Mouse (Mus musculus): ENCODE data around the gene Sp140. TPM values are rescaled to one million over a fixed set of nuclear protein-coding genes. Genes with fewer than 3 reads are reported as not detected.
"Not testable (repeated sequence)": the region's sequence is repeated elsewhere in the genome, so short reads cannot be mapped to it uniquely, and the experiment has no call there.

The Sp140 gene
- total RNA-seq (2015; ENCODE audit: low replicate concordance) (47.0 and 57.1 TPM in 2 replicates), total RNA-seq (2017; ENCODE audit: low replicate concordance) (45.6 and 57.7 TPM in 2 replicates)

GRCm38 (mm10) chr1:85600078-85600477 is at the start of gene Sp140:
TSS of gene Sp140 (plus strand) at chr1:85600378.
- not testable (repeated sequence) for ATAC-seq (replicated peaks; ENCODE audit: low FRiP score, poor library complexity, severe bottlenecking)

GRCm38 (mm10) chr1:85555261-85555660 is 44.9 kb upstream of the Sp140 start:
- not testable (repeated sequence) for ATAC-seq (replicated peaks; ENCODE audit: low FRiP score, poor library complexity, severe bottlenecking)

GRCm38 (mm10) chr1:85573554-85573953 is 26.6 kb upstream of the Sp140 start:
- ATAC-seq (replicated peaks; ENCODE audit: low FRiP score, poor library complexity, severe bottlenecking): not testable (repeated sequence)

- not testable (repeated sequence) for ATAC-seq (replicated peaks; ENCODE audit: low FRiP score, poor library complexity, severe bottlenecking)
Observed at GRCm38 (mm10) chr1:85575376-85575775, 24.8 kb upstream of the Sp140 start, which contains the start of gene G530012D18Rik. TSS of gene G530012D18Rik (plus strand) at chr1:85575676.

- not testable (repeated sequence) for ATAC-seq (replicated peaks; ENCODE audit: low FRiP score, poor library complexity, severe bottlenecking)
Observed at GRCm38 (mm10) chr1:85578372-85579010, 21.7 kb upstream of the Sp140 start.

GRCm38 (mm10) chr1:85579199-85580147 is 20.7 kb upstream of the Sp140 start:
- peak; percentile 49; the same call in 1 of the 2 replicates for ATAC-seq (replicated peaks; ENCODE audit: low FRiP score, poor library complexity, severe bottlenecking)

GRCm38 (mm10) chr1:85580148-85580534 is 20.0 kb upstream of the Sp140 start:
- peak; percentile 25; the same call in 1 of the 2 replicates for ATAC-seq (replicated peaks; ENCODE audit: low FRiP score, poor library complexity, severe bottlenecking)

- ATAC-seq (replicated peaks; ENCODE audit: low FRiP score, poor library complexity, severe bottlenecking): not testable (repeated sequence)
Observed at GRCm38 (mm10) chr1:85580578-85580977, 19.6 kb upstream of the Sp140 start.

- ATAC-seq (replicated peaks; ENCODE audit: low FRiP score, poor library complexity, severe bottlenecking): not testable (repeated sequence)
Observed at GRCm38 (mm10) chr1:85581518-85581917, 18.7 kb upstream of the Sp140 start.

GRCm38 (mm10) chr1:85588697-85589096 is 11.5 kb upstream of the Sp140 start:
- not testable (repeated sequence) for ATAC-seq (replicated peaks; ENCODE audit: low FRiP score, poor library complexity, severe bottlenecking)

- ATAC-seq (replicated peaks; ENCODE audit: low FRiP score, poor library complexity, severe bottlenecking): not testable (repeated sequence)
Observed at GRCm38 (mm10) chr1:85592526-85592925, 7.7 kb upstream of the Sp140 start.

- not testable (repeated sequence) for ATAC-seq (replicated peaks; ENCODE audit: low FRiP score, poor library complexity, severe bottlenecking)
Observed at GRCm38 (mm10) chr1:85598271-85599012, 1.7 kb upstream of the Sp140 start, which contains the start of gene Sp110. TSS of gene Sp110 (minus strand) at chr1:85598817.

- ATAC-seq (replicated peaks; ENCODE audit: low FRiP score, poor library complexity, severe bottlenecking): not testable (repeated sequence)
Observed at GRCm38 (mm10) chr1:85600794-85601193, 616 bp downstream of the Sp140 start.

GRCm38 (mm10) chr1:85604341-85604740 is 4.2 kb downstream of the Sp140 start:
- not testable (repeated sequence) for ATAC-seq (replicated peaks; ENCODE audit: low FRiP score, poor library complexity, severe bottlenecking)

GRCm38 (mm10) chr1:85608361-85608760 is 8.2 kb downstream of the Sp140 start:
- ATAC-seq (replicated peaks; ENCODE audit: low FRiP score, poor library complexity, severe bottlenecking): not testable (repeated sequence)

- not testable (repeated sequence) for ATAC-seq (replicated peaks; ENCODE audit: low FRiP score, poor library complexity, severe bottlenecking)
Observed at GRCm38 (mm10) chr1:85610581-85610980, 10.4 kb downstream of the Sp140 start.

GRCm38 (mm10) chr1:85615096-85615495 is 14.9 kb downstream of the Sp140 start:
- ATAC-seq (replicated peaks; ENCODE audit: low FRiP score, poor library complexity, severe bottlenecking): not testable (repeated sequence)

- ATAC-seq (replicated peaks; ENCODE audit: low FRiP score, poor library complexity, severe bottlenecking): not testable (repeated sequence)
Observed at GRCm38 (mm10) chr1:85615819-85616218, 15.6 kb downstream of the Sp140 start.

GRCm38 (mm10) chr1:85617161-85617560 is 17.0 kb downstream of the Sp140 start:
- not testable (repeated sequence) for ATAC-seq (replicated peaks; ENCODE audit: low FRiP score, poor library complexity, severe bottlenecking)
